Comparison of ENCODE assay signal across 14 mouse cellular contexts in the genomic region with DNA sequence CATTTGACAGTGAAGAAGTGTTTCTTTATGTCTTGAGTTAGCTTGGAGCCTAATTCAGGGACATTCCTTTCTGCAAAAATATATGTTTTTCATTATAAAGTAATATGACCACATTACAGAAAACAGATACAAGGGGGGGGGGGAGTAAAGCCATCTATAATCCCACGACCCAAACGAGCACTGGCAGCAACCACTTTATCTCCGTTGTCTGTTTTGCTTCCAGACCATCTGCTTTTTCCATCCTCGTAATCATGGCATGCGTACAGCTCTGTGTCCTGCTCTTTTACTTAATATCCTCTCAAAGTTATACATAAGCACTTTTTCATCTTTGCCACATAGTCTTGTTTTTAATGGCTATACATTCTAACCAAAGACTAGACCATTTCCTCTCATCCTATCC. TPM values are rescaled to one million over a fixed set of nuclear protein-coding genes. Genes with fewer than 3 reads are reported as not detected.
DNase-seq lines count a peak whose midpoint lies in the region; ATAC-seq lines count a peak whose summit lies in the region.
"Had no signal": no experiment of that assay in that cellular context is flagged by ENCODE, and none has a peak within 500 bp of the region (broad histone marks: within the 10 kb centered on the region; RNA-seq: fewer than 3 reads in every experiment).

No protein-coding gene starts in this region.

- H3K9me3 ChIP-seq in midbrain, embryonic 10.5 days (replicated peaks) = no peaks in the 10 kb centered on the region
- H3K9me3 ChIP-seq in midbrain, embryonic 11.5 days (ENCODE audit: control insufficient read depth, low read length) = no peaks in the 10 kb centered on the region
- no peaks in the 10 kb centered on the region for H3K9me3 ChIP-seq in forebrain, embryonic 15.5 days
- H3K9me3 ChIP-seq in intestine, embryonic 16.5 days (ENCODE audit: control insufficient read depth, low read length) = no peaks in the 10 kb centered on the region
- H3K9me3 ChIP-seq in neural tube, embryonic 15.5 days (replicated peaks) = no peaks in the 10 kb centered on the region
- H3K9me3 ChIP-seq: liver, embryonic 12.5 days had no signal

- no peak overlapping the region for H3K4me3 ChIP-seq in midbrain, embryonic 10.5 days
- H3K4me3 ChIP-seq in midbrain, embryonic 11.5 days (ENCODE audit: low read depth, low read length) = no peak overlapping the region
- no peak overlapping the region for H3K4me3 ChIP-seq in forebrain, embryonic 15.5 days
- H3K4me3 ChIP-seq in intestine, embryonic 16.5 days (ENCODE audit: low read length) = no peak overlapping the region
- no peak overlapping the region for H3K4me3 ChIP-seq in neural tube, embryonic 15.5 days (replicated peaks)
- H3K4me3 ChIP-seq: liver, embryonic 12.5 days had no signal

- H3K4me2 ChIP-seq in midbrain, embryonic 11.5 days = no peak overlapping the region
- H3K4me2 ChIP-seq in forebrain, embryonic 15.5 days (replicated peaks) = no peak overlapping the region
- H3K4me2 ChIP-seq in intestine, embryonic 16.5 days (ENCODE audit: low read depth, low read length) = no peak overlapping the region
- H3K4me2 ChIP-seq in neural tube, embryonic 15.5 days = peak overlapping the region; percentile 43; the same call in 1 of the 2 replicates
- H3K4me2 ChIP-seq: liver, embryonic 12.5 days had no signal

- peaks cover 32% of the 10 kb centered on the region for H3K4me1 ChIP-seq in midbrain, embryonic 10.5 days
- peaks cover 9% of the 10 kb centered on the region for H3K4me1 ChIP-seq in midbrain, embryonic 11.5 days (ENCODE audit: control insufficient read depth, insufficient read depth, low read length)
- H3K4me1 ChIP-seq in forebrain, embryonic 15.5 days = peaks cover 19% of the 10 kb centered on the region
- peaks cover 12% of the 10 kb centered on the region; the same call in 1 of the 2 replicates for H3K4me1 ChIP-seq in intestine, embryonic 16.5 days (ENCODE audit: control insufficient read depth, insufficient read depth, low read length)
- H3K4me1 ChIP-seq in neural tube, embryonic 15.5 days = peaks cover 14% of the 10 kb centered on the region
- H3K4me1 ChIP-seq: liver, embryonic 12.5 days had no signal

- no peak for DNase-seq in midbrain, embryonic 10.5 days (ENCODE audit: low spot score)
- no peak for DNase-seq in midbrain, embryonic 11.5 days (ENCODE audit: low spot score, missing footprints)
- DNase-seq in cerebellum, postnatal 25 days = no peak
- DNase-seq in layer of hippocampus, postnatal 14 days (ENCODE audit: low spot score in 2 of 2) = no peak
- DNase-seq: thymus, postnatal 36 days had no signal

- H3K36me3 ChIP-seq in midbrain, embryonic 10.5 days = no peaks in the 10 kb centered on the region
- H3K36me3 ChIP-seq in midbrain, embryonic 11.5 days (ENCODE audit: control insufficient read depth, insufficient read depth, low read length) = no peaks in the 10 kb centered on the region
- no peaks in the 10 kb centered on the region for H3K36me3 ChIP-seq in forebrain, embryonic 15.5 days
- H3K36me3 ChIP-seq in intestine, embryonic 16.5 days (ENCODE audit: control insufficient read depth, insufficient read depth, low read length) = no peaks in the 10 kb centered on the region
- no peaks in the 10 kb centered on the region for H3K36me3 ChIP-seq in neural tube, embryonic 15.5 days
- H3K36me3 ChIP-seq: liver, embryonic 12.5 days had no signal

- no peak overlapping the region for H3K9ac ChIP-seq in midbrain, embryonic 11.5 days (ENCODE audit: low read length)
- no peak overlapping the region for H3K9ac ChIP-seq in forebrain, embryonic 15.5 days (replicated peaks)
- no peak overlapping the region for H3K9ac ChIP-seq in intestine, embryonic 16.5 days (ENCODE audit: low read depth, low read length)
- H3K9ac ChIP-seq in neural tube, embryonic 15.5 days (replicated peaks) = no peak overlapping the region
- H3K9ac ChIP-seq: liver, embryonic 12.5 days had no signal

- peak overlapping the region; percentile 81 for H3K27ac ChIP-seq in midbrain, embryonic 10.5 days (replicated peaks)
- H3K27ac ChIP-seq in midbrain, embryonic 11.5 days (ENCODE audit: low read depth, low read length) = no peak overlapping the region; the same call in 1 of the 2 replicates
- H3K27ac ChIP-seq in forebrain, embryonic 15.5 days (replicated peaks) = peak overlapping the region; percentile 78
- peak overlapping the region; percentile 54 for H3K27ac ChIP-seq in intestine, embryonic 16.5 days (ENCODE audit: low read length)
- H3K27ac ChIP-seq in neural tube, embryonic 15.5 days (replicated peaks) = 0 out of 2 replicates have a peak overlapping the region, but pooled peaks have one; percentile 75

- 87% methylated on average over 5 of the region's 5 CpGs for WGBS in midbrain, embryonic 10.5 days
- 81% methylated on average over 5 of the region's 5 CpGs for WGBS in midbrain, embryonic 11.5 days
- WGBS in forebrain, embryonic 15.5 days = 51% methylated on average over 5 of the region's 5 CpGs
- 59% methylated on average over 5 of the region's 5 CpGs for WGBS in intestine, embryonic 16.5 days
- 51% methylated on average over 5 of the region's 5 CpGs for WGBS in neural tube, embryonic 15.5 days

- peaks cover 13% of the 10 kb centered on the region; the same call in 1 of the 2 replicates for H3K27me3 ChIP-seq in midbrain, embryonic 10.5 days (ENCODE audit: low read depth, poor library complexity, severe bottlenecking)
- no peaks in the 10 kb centered on the region for H3K27me3 ChIP-seq in midbrain, embryonic 11.5 days (ENCODE audit: control insufficient read depth, insufficient read depth, low read length)
- H3K27me3 ChIP-seq in forebrain, embryonic 15.5 days = no peaks in the 10 kb centered on the region
- no peaks in the 10 kb centered on the region for H3K27me3 ChIP-seq in intestine, embryonic 16.5 days (replicated peaks; ENCODE audit: control insufficient read depth, insufficient read depth, low read length)
- no peaks in the 10 kb centered on the region for H3K27me3 ChIP-seq in neural tube, embryonic 15.5 days (replicated peaks)

- ATAC-seq in midbrain, embryonic 11.5 days (ENCODE audit: low FRiP score) = no peak
- no peak for ATAC-seq in forebrain, embryonic 15.5 days (replicated peaks)
- no peak; the same call in 1 of the 2 replicates for ATAC-seq in intestine, embryonic 16.5 days
- ATAC-seq in neural tube, embryonic 15.5 days (ENCODE audit: low FRiP score) = no peak
- ATAC-seq in cerebellum, adult (ENCODE audit: insufficient number of reproducible peaks, low FRiP score, low TSS enrichment) = no peak
- ATAC-seq: activated CD4-positive, CD25-positive, alpha-beta regulatory T cell, adult 4 months; liver, embryonic 12.5 days had no signal

RNA-seq across cellular contexts. Expression of a gene that starts 5.2 kb away (rescaled TPM):
- 1.3 and 2.3 TPM in 2 replicates for polyA plus RNA-seq in midbrain, embryonic 10.5 days (2016; fragmentation: Nextera tagmentation; extraction: Ambion mirVana)
- polyA plus RNA-seq in midbrain, embryonic 11.5 days (2014; fragmentation: Nextera tagmentation; extraction: Ambion mirVana) = 2.1 and 2.2 TPM in 2 replicates
- polyA plus RNA-seq in forebrain, embryonic 15.5 days (2015; fragmentation: Nextera tagmentation; extraction: Ambion mirVana) = 1.9 and 2.0 TPM in 2 replicates
- 0.39 and 0.58 TPM in 2 replicates for polyA plus RNA-seq in intestine, embryonic 16.5 days (2015; fragmentation: Nextera tagmentation; extraction: Ambion mirVana)
- 0.54 and 0.75 TPM in 2 replicates for polyA plus RNA-seq in neural tube, embryonic 15.5 days (2015; fragmentation: Nextera tagmentation; extraction: Ambion mirVana)
- not detected for total RNA-seq in layer of hippocampus, postnatal 14 days (2021)
- total RNA-seq: layer of hippocampus, adult 18-20 months; megakaryocyte progenitor cell, adult 5-6 weeks had no signal
- polyA plus RNA-seq: spleen, adult 2 months had no signal

RNA-seq across cellular contexts. Expression of a gene that starts 32.0 kb away (rescaled TPM):
- polyA plus RNA-seq in midbrain, embryonic 10.5 days (2016; fragmentation: Nextera tagmentation; extraction: Ambion mirVana) = 22.0 and 22.8 TPM in 2 replicates
- 13.0 and 15.5 TPM in 2 replicates for polyA plus RNA-seq in midbrain, embryonic 11.5 days (2014; fragmentation: Nextera tagmentation; extraction: Ambion mirVana)
- polyA plus RNA-seq in forebrain, embryonic 15.5 days (2015; fragmentation: Nextera tagmentation; extraction: Ambion mirVana) = 4.7 and 5.3 TPM in 2 replicates
- polyA plus RNA-seq in intestine, embryonic 16.5 days (2015; fragmentation: Nextera tagmentation; extraction: Ambion mirVana) = 399 and 443 TPM in 2 replicates
- polyA plus RNA-seq in neural tube, embryonic 15.5 days (2015; fragmentation: Nextera tagmentation; extraction: Ambion mirVana) = 11.3 and 20.3 TPM in 2 replicates
- total RNA-seq in layer of hippocampus, postnatal 14 days (2021) = 1 to 10 TPM; 1.2 to 2.0 TPM
- total RNA-seq: megakaryocyte progenitor cell, adult 5-6 weeks had no signal

RNA-seq across cellular contexts. Expression of a gene that starts 37.4 kb away (rescaled TPM):
- polyA plus RNA-seq in midbrain, embryonic 10.5 days (2016; fragmentation: Nextera tagmentation; extraction: Ambion mirVana) = 0.30 and 0.74 TPM in 2 replicates
- 0.25 and 0.46 TPM in 2 replicates for polyA plus RNA-seq in midbrain, embryonic 11.5 days (2014; fragmentation: Nextera tagmentation; extraction: Ambion mirVana)
- polyA plus RNA-seq in forebrain, embryonic 15.5 days (2015; fragmentation: Nextera tagmentation; extraction: Ambion mirVana) = 0.13 TPM in 1 of 2 replicates, not detected in the other
- not detected in 2 replicates for polyA plus RNA-seq in intestine, embryonic 16.5 days (2015; fragmentation: Nextera tagmentation; extraction: Ambion mirVana)
- 0.11 TPM in 1 of 2 replicates, not detected in the other for polyA plus RNA-seq in neural tube, embryonic 15.5 days (2015; fragmentation: Nextera tagmentation; extraction: Ambion mirVana)
- total RNA-seq in layer of hippocampus, postnatal 14 days (2021) = not detected
- total RNA-seq: layer of hippocampus, adult 18-20 months; megakaryocyte progenitor cell, adult 5-6 weeks had no signal
- polyA plus RNA-seq: activated CD4-positive, CD25-positive, alpha-beta regulatory T cell, adult 4 months; liver, embryonic 12.5 days; spleen, adult 2 months had no signal

Comparison
In these comparisons a context has a peak if more than half of its experiments do, and no peak if none do; other contexts are left out.
1. RNA of a gene that starts 32.0 kb away (polyA plus RNA-seq): 399 to 443 TPM in intestine, embryonic 16.5 days; 22.0 to 22.8 TPM in midbrain, embryonic 10.5 days, 13.0 to 15.5 TPM in midbrain, embryonic 11.5 days, 11.3 to 20.3 TPM in neural tube, embryonic 15.5 days and 4.7 to 5.3 TPM in forebrain, embryonic 15.5 days; every median in the first group is over 10 times any median in the second.